In the genomic region with DNA sequence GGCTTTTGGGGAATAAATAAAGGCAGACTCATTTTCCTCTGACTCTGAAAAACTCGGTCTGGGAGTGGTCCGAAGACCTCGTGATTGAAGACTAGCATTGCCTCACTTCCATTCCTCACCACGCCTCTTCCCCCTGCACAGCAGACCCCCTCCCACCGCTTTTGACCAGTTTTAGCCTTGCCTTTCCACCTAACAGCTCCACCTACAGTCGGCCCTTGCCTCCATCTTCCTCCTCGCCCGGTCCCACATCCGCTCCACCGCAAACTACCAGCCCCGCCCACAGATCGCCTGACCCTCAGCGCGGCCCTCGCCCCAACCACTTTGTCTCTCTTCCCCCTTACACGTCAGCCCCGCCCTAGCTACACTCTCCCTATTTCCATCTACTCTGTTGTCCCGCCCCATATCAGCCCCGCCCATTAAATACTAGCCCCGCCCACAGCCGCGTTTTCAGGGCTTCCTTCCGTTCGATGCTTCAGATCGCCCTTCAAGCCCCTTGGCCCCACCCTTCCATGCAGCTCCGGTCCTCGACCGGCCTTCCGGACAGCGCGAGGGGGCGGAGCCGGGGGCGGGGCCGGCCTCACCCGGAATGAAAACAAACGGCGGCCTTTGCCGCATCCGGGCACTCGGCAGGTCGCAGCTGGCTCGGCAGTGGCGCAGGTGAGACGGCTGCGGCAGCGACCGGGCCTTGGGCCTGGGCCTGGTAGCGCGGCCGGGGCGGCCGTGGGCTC, we compare ENCODE assay signal across 8 mouse cellular contexts. TPM values are rescaled to one million over a fixed set of nuclear protein-coding genes. Genes with fewer than 3 reads are reported as not detected.
DNase-seq lines count a peak whose midpoint lies in the region; ATAC-seq lines count a peak whose summit lies in the region.

A gene (plus strand): TSS at position 167 of the 728 bp plus-strand sequence.

- H3K4me2 ChIP-seq in hindbrain, embryonic 11.5 days (replicated peaks; ENCODE audit: low read depth, low read length) = peak within 1 kb of the TSS; percentile 61

- ATAC-seq in hindbrain, embryonic 11.5 days (ENCODE audit: low FRiP score) = peak; percentile 99

- under 1% methylated on average over 43 of the region's 53 CpGs for WGBS in hindbrain, embryonic 11.5 days

- H3K9me3 ChIP-seq in hindbrain, embryonic 11.5 days (ENCODE audit: control insufficient read depth, low read length) = no peaks in the 10 kb centered on the region

- H3K4me1 ChIP-seq in hindbrain, embryonic 11.5 days (replicated peaks; ENCODE audit: control insufficient read depth, insufficient read depth, low read length) = no peaks in the 10 kb centered on the region; the same call in 1 of the 2 replicates

- peak within 1 kb of the TSS; percentile 92 for H3K27ac ChIP-seq in hindbrain, embryonic 11.5 days (ENCODE audit: low read depth, low read length)

- no peaks in the 10 kb centered on the region for H3K27me3 ChIP-seq in hindbrain, embryonic 11.5 days (ENCODE audit: control insufficient read depth, insufficient read depth, low read length)

- peak within 1 kb of the TSS; percentile 74 for H3K4me3 ChIP-seq in hindbrain, embryonic 11.5 days (ENCODE audit: low read depth, low read length)

- peak within 1 kb of the TSS; percentile 72 for H3K9ac ChIP-seq in hindbrain, embryonic 11.5 days (ENCODE audit: low read depth, low read length)

- DNase-seq in Muller cell, postnatal 12 days (ENCODE audit: inconsistent ontology term) = peak; percentile 100
- peak; percentile 99 for DNase-seq in cerebellum, adult 9-11 months
- DNase-seq in frontal cortex, adult 2 months (ENCODE audit: extremely low spot score in 1 of 2, low spot score in 1 of 2) = peak; percentile 93 to 97
- peak; percentile 100 for DNase-seq in hindbrain, embryonic 11.5 days (ENCODE audit: low spot score)
- DNase-seq in layer of hippocampus, postnatal 10 days (ENCODE audit: low spot score in 2 of 2) = peak; percentile 93 to 96
- peak; percentile 100 for DNase-seq in lung, postnatal 10 days
- DNase-seq in ovary, postnatal 36 days (ENCODE audit: low spot score) = peak; percentile 98
- peak; percentile 98 for DNase-seq in thymus, postnatal 25 days

- H3K36me3 ChIP-seq in hindbrain, embryonic 11.5 days (ENCODE audit: control insufficient read depth, insufficient read depth, low read length) = no peaks in the 10 kb centered on the region

RNA-seq across cellular contexts. Expression of the gene that starts here (rescaled TPM):
- 79.9 and 80.0 TPM in 2 replicates for polyA plus RNA-seq in frontal cortex, adult 2 months (2012; rRNA removed)
- polyA plus RNA-seq in hindbrain, embryonic 11.5 days (2014; fragmentation: Nextera tagmentation; extraction: Ambion mirVana) = 36.0 and 37.3 TPM in 2 replicates
- 10 to 100 TPM; 71.7 to 75.3 TPM for total RNA-seq in layer of hippocampus, postnatal 10 days (2021)

Comparison
In these comparisons a context has a peak if more than half of its experiments do, and no peak if none do; other contexts are left out.
1. Peak in every context shown above with its lines: DNase-seq, ATAC-seq, H3K4me3 ChIP-seq and H3K27ac ChIP-seq.